Mouse (Mus musculus) cerebellum, adult (tissue): ENCODE data around the gene L3mbtl1.

Experiments used
- ATAC-seq: cut with Nextera tagmentation; 2 replicates; pipeline ENCODE4 v1.9.2; 2017; ENCODE audit warnings: mild to moderate bottlenecking, moderate library complexity, mixed read lengths; ENCODE audit not compliant: insufficient number of reproducible peaks, low FRiP score, low TSS enrichment

The L3mbtl1 gene

GRCm38 (mm10) chr2:162943148-162943846 lies at the start of gene L3mbtl1:
Gene L3mbtl1 (plus strand): TSS chr2:162943472.
- peak; percentile 41; the same call in 1 of the 2 replicates for ATAC-seq

GRCm38 (mm10) chr2:162899256-162899655 lies 44.0 kb upstream of the L3mbtl1 start:
- ATAC-seq: peak; percentile 88

GRCm38 (mm10) chr2:162899880-162900589 lies 43.2 kb upstream of the L3mbtl1 start:
- no peak for ATAC-seq

- no peak for ATAC-seq
Observed at GRCm38 (mm10) chr2:162900590-162900916, 42.7 kb upstream of the L3mbtl1 start.

GRCm38 (mm10) chr2:162905902-162906301 lies 37.4 kb upstream of the L3mbtl1 start:
- no peak for ATAC-seq

GRCm38 (mm10) chr2:162908052-162908491 lies 35.2 kb upstream of the L3mbtl1 start:
- peak; percentile 88 for ATAC-seq

- no peak for ATAC-seq
Observed at GRCm38 (mm10) chr2:162914040-162914439, 29.2 kb upstream of the L3mbtl1 start.

- ATAC-seq: no peak
Observed at GRCm38 (mm10) chr2:162914519-162914918, 28.8 kb upstream of the L3mbtl1 start.

- ATAC-seq: no peak
Observed at GRCm38 (mm10) chr2:162919926-162920325, 23.3 kb upstream of the L3mbtl1 start.

- peak; percentile 20; the same call in 1 of the 2 replicates for ATAC-seq
Observed at GRCm38 (mm10) chr2:162922183-162922582, 21.1 kb upstream of the L3mbtl1 start.

GRCm38 (mm10) chr2:162922834-162923233 lies 20.4 kb upstream of the L3mbtl1 start:
- no peak for ATAC-seq

- ATAC-seq: no peak
Observed at GRCm38 (mm10) chr2:162924126-162924525, 19.1 kb upstream of the L3mbtl1 start.

GRCm38 (mm10) chr2:162927918-162928585 lies 15.2 kb upstream of the L3mbtl1 start:
- ATAC-seq: no peak

GRCm38 (mm10) chr2:162929704-162930103 lies 13.6 kb upstream of the L3mbtl1 start:
- no peak for ATAC-seq

GRCm38 (mm10) chr2:162930516-162931122 lies 12.7 kb upstream of the L3mbtl1 start:
- peak; percentile 46; the same call in 1 of the 2 replicates for ATAC-seq

- ATAC-seq: peak; percentile 93
Observed at GRCm38 (mm10) chr2:162931123-162931673, 12.1 kb upstream of the L3mbtl1 start, which contains the start of gene Srsf6. Gene Srsf6 (plus strand): TSS chr2:162931528.

GRCm38 (mm10) chr2:162931674-162932650 lies 11.3 kb upstream of the L3mbtl1 start:
- peak; percentile 34 for ATAC-seq

- ATAC-seq: no peak
Observed at GRCm38 (mm10) chr2:162932706-162933105, 10.6 kb upstream of the L3mbtl1 start.

- ATAC-seq: no peak
Observed at GRCm38 (mm10) chr2:162934421-162934820, 8.9 kb upstream of the L3mbtl1 start.
